Mouse (Mus musculus): ENCODE measurements around the gene Myadml2.

Myadml2 gene

GRCm38 (mm10) chr11:120608241-120609034 lies 39.5 kb downstream of the Myadml2 start, which contains the start of gene Npb:
TSS of gene Npb (plus strand) at chr11:120608477.
- no peak for DNase-seq

GRCm38 (mm10) chr11:120606764-120607163 lies 41.2 kb downstream of the Myadml2 start:
- DNase-seq: no peak

- DNase-seq: no peak
These were observed 42.3 kb downstream of the Myadml2 start for GRCm38 (mm10) chr11:120605667-120606066.

GRCm38 (mm10) chr11:120603545-120603944 lies 44.4 kb downstream of the Myadml2 start:
- no peak for DNase-seq

- DNase-seq: no peak
These were observed 47.2 kb downstream of the Myadml2 start for GRCm38 (mm10) chr11:120600716-120601115.

GRCm38 (mm10) chr11:120598990-120599549 lies 48.9 kb downstream of the Myadml2 start:
- DNase-seq: no peak

- peak; percentile 96 for DNase-seq
These were observed 49.5 kb downstream of the Myadml2 start, which contains the start of the genes Alyref and Anapc11 for GRCm38 (mm10) chr11:120598283-120598989. TSS of gene Alyref (minus strand) at chr11:120598365. TSS of gene Anapc11 (plus strand) at chr11:120598421.

- DNase-seq: no peak
These were observed 50.4 kb downstream of the Myadml2 start for GRCm38 (mm10) chr11:120597240-120598235.
